Mouse (Mus musculus): Measurements from ENCODE around the gene Mrgprg. TPM values are rescaled to one million over a fixed set of nuclear protein-coding genes. Genes with fewer than 3 reads are reported as not detected.

Gene Mrgprg
- polyA plus RNA-seq, 1 experiment from 2014 or later = not detected

GRCm38 (mm10) chr7:143752606-143753005, 14.2 kb downstream of the Mrgprg start:
- no peak overlapping the region for H3K9ac ChIP-seq (replicated peaks)
- 87% methylated on average over 3 of the region's 3 CpGs for WGBS
- no peak overlapping the region for H3K4me2 ChIP-seq (replicated peaks)
- H3K4me3 ChIP-seq (replicated peaks) = no peak overlapping the region
- H3K9me3 ChIP-seq = no peaks in the 10 kb centered on the region
- peaks cover 22% of the 10 kb centered on the region for H3K27me3 ChIP-seq
- H3K36me3 ChIP-seq = no peaks in the 10 kb centered on the region
- no peak overlapping the region for H3K27ac ChIP-seq
- peaks cover 20% of the 10 kb centered on the region for H3K4me1 ChIP-seq (replicated peaks)
- no peak for ATAC-seq

- H3K4me1 ChIP-seq (replicated peaks) = peaks cover 17% of the 10 kb centered on the region
- WGBS = 77% methylated on average over 4 of the region's 4 CpGs
- H3K27ac ChIP-seq = no peak overlapping the region
- no peak for ATAC-seq
- H3K9me3 ChIP-seq = no peaks in the 10 kb centered on the region
- H3K9ac ChIP-seq (replicated peaks) = no peak overlapping the region
- H3K4me2 ChIP-seq (replicated peaks) = no peak overlapping the region
- no peak overlapping the region for H3K4me3 ChIP-seq (replicated peaks)
- H3K27me3 ChIP-seq = peaks cover 20% of the 10 kb centered on the region
- no peaks in the 10 kb centered on the region for H3K36me3 ChIP-seq
These were observed 14.7 kb downstream of the Mrgprg start for GRCm38 (mm10) chr7:143752056-143752455.

DNA sequence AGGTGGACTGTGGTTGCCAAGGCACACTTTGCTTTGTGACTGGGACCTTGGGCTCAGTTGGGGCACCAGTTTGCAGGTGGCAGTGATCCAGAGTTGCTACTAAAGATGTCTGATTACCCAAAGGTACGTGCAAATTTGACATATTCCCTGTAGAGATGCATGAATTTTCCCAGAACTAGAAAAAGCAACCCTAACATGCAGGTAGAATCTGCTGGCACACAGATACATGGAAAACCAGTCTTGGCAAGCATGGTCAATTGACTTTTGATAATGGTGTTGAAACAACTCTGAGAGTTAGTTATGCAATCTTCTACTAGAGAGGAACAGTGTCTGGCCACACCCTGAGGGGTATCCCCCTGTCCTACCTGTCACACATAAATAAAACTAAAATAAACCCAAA, 15.4 kb downstream of the Mrgprg start:
- 67% methylated on average over 1 of the region's 1 CpGs for WGBS
- Histone ChIP-seq H3K9me3 (no peaks in the 10 kb centered on the region), H3K4me1 (replicated peaks) (peaks cover 10% of the 10 kb centered on the region), H3K4me3 (replicated peaks) (no peak overlapping the region), H3K27me3 (peaks cover 19% of the 10 kb centered on the region), H3K4me2 (replicated peaks) (no peak overlapping the region), H3K9ac (replicated peaks) (no peak overlapping the region), H3K27ac (no peak overlapping the region), H3K36me3 (no peaks in the 10 kb centered on the region)
- ATAC-seq = no peak

DNA sequence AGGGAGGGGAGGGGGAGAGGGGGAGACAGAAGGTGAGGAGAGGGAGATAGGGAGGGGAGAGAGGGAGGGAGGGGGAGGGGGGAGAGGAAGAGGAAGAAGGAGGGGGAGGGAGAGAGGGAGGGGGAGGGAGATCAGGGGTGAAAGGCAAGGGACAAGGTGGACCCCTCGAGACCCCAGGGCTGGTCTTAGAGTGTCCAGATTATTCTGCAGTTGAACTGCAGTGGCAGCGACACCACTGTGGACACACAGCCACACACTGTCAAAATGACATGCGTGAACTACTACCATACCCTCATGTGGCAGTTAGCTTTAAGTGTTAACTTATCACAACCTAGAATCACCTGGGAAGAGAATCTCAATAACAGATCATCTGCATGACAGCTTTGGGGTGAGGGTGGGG, 17.7 kb downstream of the Mrgprg start:
- Histone ChIP-seq H3K4me2 (replicated peaks) (no peak overlapping the region), H3K4me3 (replicated peaks) (no peak overlapping the region), H3K9ac (replicated peaks) (no peak overlapping the region), H3K4me1 (replicated peaks) (peaks cover 9% of the 10 kb centered on the region; the same call in 1 of the 2 replicates), H3K9me3 (no peaks in the 10 kb centered on the region), H3K27me3 (no peaks in the 10 kb centered on the region), H3K36me3 (no peaks in the 10 kb centered on the region), H3K27ac (no peak overlapping the region)
- 69% methylated on average over 3 of the region's 3 CpGs for WGBS
- ATAC-seq = peak; percentile 56; the same call in 1 of the 2 replicates

- H3K27me3 ChIP-seq = no peaks in the 10 kb centered on the region
- H3K36me3 ChIP-seq = no peaks in the 10 kb centered on the region
- ATAC-seq = peak; percentile 90
- peak overlapping the region; percentile 36; the same call in 1 of the 2 replicates for H3K9ac ChIP-seq (replicated peaks)
- peaks cover 9% of the 10 kb centered on the region; the same call in 1 of the 2 replicates for H3K4me1 ChIP-seq (replicated peaks)
- peak overlapping the region; percentile 65 for H3K27ac ChIP-seq
- H3K4me3 ChIP-seq (replicated peaks) = peak overlapping the region; percentile 23; the same call in 1 of the 2 replicates
- H3K4me2 ChIP-seq (replicated peaks) = peak overlapping the region; percentile 47
- WGBS = 4% methylated on average over 16 of the region's 16 CpGs
- no peaks in the 10 kb centered on the region for H3K9me3 ChIP-seq
These were observed 18.5 kb downstream of the Mrgprg start for GRCm38 (mm10) chr7:143748041-143748868.

GRCm38 (mm10) chr7:143740653-143741052, 26.1 kb downstream of the Mrgprg start:
- ATAC-seq = peak; percentile 49; the same call in 1 of the 2 replicates
- Histone ChIP-seq H3K4me3 (replicated peaks) (peak overlapping the region; percentile 80), H3K9me3 (no peaks in the 10 kb centered on the region), H3K9ac (replicated peaks) (peak overlapping the region; percentile 95), H3K4me2 (replicated peaks) (peak overlapping the region; percentile 88), H3K36me3 (no peaks in the 10 kb centered on the region), H3K27me3 (peaks cover 7% of the 10 kb centered on the region; the same call in 1 of the 2 replicates), H3K27ac (peak overlapping the region; percentile 69; the same call in 1 of the 2 replicates), H3K4me1 (replicated peaks) (peaks cover 36% of the 10 kb centered on the region)
- 36% methylated on average over 2 of the region's 2 CpGs for WGBS

GRCm38 (mm10) chr7:143739511-143740461, 27.0 kb downstream of the Mrgprg start:
- Histone ChIP-seq H3K36me3 (0 out of 2 replicates have a peak, but pooled peaks cover 2% of the 10 kb centered on the region), H3K27me3 (peaks cover 7% of the 10 kb centered on the region; the same call in 1 of the 2 replicates), H3K4me2 (replicated peaks) (peak overlapping the region; percentile 88), H3K9ac (replicated peaks) (peak overlapping the region; percentile 95), H3K9me3 (no peaks in the 10 kb centered on the region), H3K27ac (peak overlapping the region; percentile 69), H3K4me3 (replicated peaks) (peak overlapping the region; percentile 80), H3K4me1 (replicated peaks) (peaks cover 36% of the 10 kb centered on the region)
- WGBS = 2% methylated on average over 35 of the region's 38 CpGs
- peak; percentile 95 for ATAC-seq

- peak overlapping the region; percentile 95 for H3K9ac ChIP-seq (replicated peaks)
- peaks cover 36% of the 10 kb centered on the region for H3K4me1 ChIP-seq (replicated peaks)
- peaks cover 8% of the 10 kb centered on the region; the same call in 1 of the 2 replicates for H3K36me3 ChIP-seq
- WGBS = 27% methylated on average over 5 of the region's 5 CpGs
- ATAC-seq = no peak
- H3K27me3 ChIP-seq = peaks cover 7% of the 10 kb centered on the region; the same call in 1 of the 2 replicates
- H3K4me2 ChIP-seq (replicated peaks) = peak overlapping the region; percentile 88
- H3K9me3 ChIP-seq = no peaks in the 10 kb centered on the region
- H3K4me3 ChIP-seq (replicated peaks) = peak overlapping the region; percentile 80
- H3K27ac ChIP-seq = peak overlapping the region; percentile 69
These were observed 28.2 kb downstream of the Mrgprg start for GRCm38 (mm10) chr7:143738601-143739006.

- Histone ChIP-seq H3K27me3 (peaks cover 7% of the 10 kb centered on the region; the same call in 1 of the 2 replicates), H3K36me3 (peaks cover 12% of the 10 kb centered on the region; the same call in 1 of the 2 replicates), H3K27ac (peak overlapping the region; percentile 69), H3K9me3 (no peaks in the 10 kb centered on the region), H3K4me2 (replicated peaks) (peak overlapping the region; percentile 88), H3K9ac (replicated peaks) (peak overlapping the region; percentile 95), H3K4me3 (replicated peaks) (peak overlapping the region; percentile 80), H3K4me1 (replicated peaks) (peaks cover 36% of the 10 kb centered on the region)
- WGBS = 77% methylated on average over 6 of the region's 6 CpGs
- ATAC-seq = no peak
These were observed 28.6 kb downstream of the Mrgprg start for GRCm38 (mm10) chr7:143738194-143738593.

GRCm38 (mm10) chr7:143733746-143734145, 33.0 kb downstream of the Mrgprg start:
- no peak overlapping the region for H3K4me2 ChIP-seq (replicated peaks)
- no peaks in the 10 kb centered on the region for H3K9me3 ChIP-seq
- H3K36me3 ChIP-seq = peaks cover 15% of the 10 kb centered on the region; the same call in 1 of the 2 replicates
- H3K27me3 ChIP-seq = no peaks in the 10 kb centered on the region
- no peak overlapping the region for H3K4me3 ChIP-seq (replicated peaks)
- no peak overlapping the region for H3K9ac ChIP-seq (replicated peaks)
- 87% methylated on average over 4 of the region's 4 CpGs for WGBS
- H3K4me1 ChIP-seq (replicated peaks) = peaks cover 18% of the 10 kb centered on the region
- no peak overlapping the region for H3K27ac ChIP-seq
- ATAC-seq = no peak

- Histone ChIP-seq H3K36me3 (peaks cover 14% of the 10 kb centered on the region; the same call in 1 of the 2 replicates), H3K27me3 (no peaks in the 10 kb centered on the region), H3K27ac (no peak overlapping the region), H3K4me2 (replicated peaks) (no peak overlapping the region), H3K9me3 (no peaks in the 10 kb centered on the region), H3K4me1 (replicated peaks) (peaks cover 4% of the 10 kb centered on the region; the same call in 1 of the 2 replicates), H3K9ac (replicated peaks) (no peak overlapping the region), H3K4me3 (replicated peaks) (no peak overlapping the region)
- 85% methylated on average over 10 of the region's 10 CpGs for WGBS
- no peak for ATAC-seq
These were observed 36.9 kb downstream of the Mrgprg start for GRCm38 (mm10) chr7:143729886-143730285.

Data from midbrain, embryonic 13.5 days (tissue).